8 mouse cellular contexts compared by ENCODE assay signal in genomic region chr11:58330276-58331148, GRCm38 (mm10). TPM values are rescaled to one million over a fixed set of nuclear protein-coding genes. Genes with fewer than 3 reads are reported as not detected.
A peak's percentile ranks its signal among the peaks of the same experiment; 100 is the strongest.
DNase-seq lines count a peak whose midpoint lies in the region; ATAC-seq lines count a peak whose summit lies in the region.

Gene Zfp672 (minus strand): TSS chr11:58330339.
Gene Sh3bp5l (plus strand): TSS chr11:58330724.

- H3K9ac ChIP-seq in embryonic facial prominence, embryonic 11.5 days (replicated peaks; ENCODE audit: low read length) = peak within 1 kb of the TSS; percentile 80
- H3K9ac ChIP-seq in limb, embryonic 11.5 days (ENCODE audit: low read length) = peak within 1 kb of the TSS; percentile 84
- H3K9ac ChIP-seq in midbrain, embryonic 14.5 days (replicated peaks; ENCODE audit: low read length) = peak within 1 kb of the TSS; percentile 86

- DNase-seq in urinary bladder, adult 18-20 months (ENCODE audit: low spot score in 2 of 2) = peak; percentile 71 to 84
- no peak for DNase-seq in urinary bladder, postnatal 10 days (ENCODE audit: low spot score)
- peak; percentile 96 for DNase-seq in embryonic facial prominence, embryonic 11.5 days (ENCODE audit: low spot score)
- DNase-seq in heart, adult 11 months = peak; percentile 99
- DNase-seq in kidney, adult 18-20 months = peak; percentile 94
- peak; percentile 91 for DNase-seq in limb, embryonic 11.5 days (ENCODE audit: low spot score)
- peak; percentile 96 for DNase-seq in midbrain, embryonic 14.5 days
- peak; percentile 76 to 80 for DNase-seq in spleen, adult 18-20 months

- H3K4me3 ChIP-seq in embryonic facial prominence, embryonic 11.5 days (ENCODE audit: low read depth, low read length) = peak within 1 kb of the TSS; percentile 72
- peak within 1 kb of the TSS; percentile 79 for H3K4me3 ChIP-seq in limb, embryonic 11.5 days (ENCODE audit: low read depth, low read length)
- peak within 1 kb of the TSS; percentile 91 for H3K4me3 ChIP-seq in midbrain, embryonic 14.5 days (replicated peaks; ENCODE audit: low read depth, low read length)

- peak within 1 kb of the TSS; percentile 66; the same call in 1 of the 2 replicates for H3K27ac ChIP-seq in embryonic facial prominence, embryonic 11.5 days (replicated peaks; ENCODE audit: low read depth, low read length)
- H3K27ac ChIP-seq in limb, embryonic 11.5 days (replicated peaks; ENCODE audit: low read depth, low read length) = no peak within 1 kb of the TSS
- H3K27ac ChIP-seq in midbrain, embryonic 14.5 days (replicated peaks; ENCODE audit: low read depth, low read length) = peak within 1 kb of the TSS; percentile 83

- WGBS in embryonic facial prominence, embryonic 11.5 days = under 1% methylated on average over 52 of the region's 52 CpGs
- WGBS in limb, embryonic 11.5 days = under 1% methylated on average over 52 of the region's 52 CpGs
- WGBS in midbrain, embryonic 14.5 days = under 1% methylated on average over 52 of the region's 52 CpGs

- ATAC-seq in embryonic facial prominence, embryonic 11.5 days (replicated peaks; ENCODE audit: insufficient number of reproducible peaks, low FRiP score, low TSS enrichment, low read depth) = peak; percentile 90
- ATAC-seq in limb, embryonic 11.5 days (ENCODE audit: insufficient number of reproducible peaks, low FRiP score, low TSS enrichment, low read depth) = peak; percentile 93
- peak; percentile 92 for ATAC-seq in midbrain, embryonic 14.5 days (ENCODE audit: low FRiP score, low TSS enrichment)

- H3K9me3 ChIP-seq in embryonic facial prominence, embryonic 11.5 days (replicated peaks; ENCODE audit: control insufficient read depth, low read length) = no peaks in the 10 kb centered on the region
- H3K9me3 ChIP-seq in limb, embryonic 11.5 days (ENCODE audit: control insufficient read depth, low read length) = no peaks in the 10 kb centered on the region
- no peaks in the 10 kb centered on the region for H3K9me3 ChIP-seq in midbrain, embryonic 14.5 days (ENCODE audit: control insufficient read depth, low read length)

- peak within 1 kb of the TSS; percentile 66 for H3K4me2 ChIP-seq in embryonic facial prominence, embryonic 11.5 days (ENCODE audit: low read depth, low read length)
- H3K4me2 ChIP-seq in limb, embryonic 11.5 days (ENCODE audit: low read depth, severe bottlenecking) = peak within 1 kb of the TSS; percentile 96
- peak within 1 kb of the TSS; percentile 95 for H3K4me2 ChIP-seq in midbrain, embryonic 14.5 days (ENCODE audit: low read length)

- no peaks in the 10 kb centered on the region for H3K4me1 ChIP-seq in embryonic facial prominence, embryonic 11.5 days (ENCODE audit: control insufficient read depth, insufficient read depth, low read length)
- H3K4me1 ChIP-seq in limb, embryonic 11.5 days (ENCODE audit: control insufficient read depth, insufficient read depth, low read length) = peaks cover 14% of the 10 kb centered on the region
- peaks cover 25% of the 10 kb centered on the region for H3K4me1 ChIP-seq in midbrain, embryonic 14.5 days (ENCODE audit: control insufficient read depth, insufficient read depth, low read length)

- no peaks in the 10 kb centered on the region for H3K27me3 ChIP-seq in embryonic facial prominence, embryonic 11.5 days (ENCODE audit: control insufficient read depth, insufficient read depth, low read length)
- H3K27me3 ChIP-seq in limb, embryonic 11.5 days (ENCODE audit: control insufficient read depth, insufficient read depth, low read length) = no peaks in the 10 kb centered on the region
- H3K27me3 ChIP-seq in midbrain, embryonic 14.5 days (ENCODE audit: control insufficient read depth, insufficient read depth, low read length) = no peaks in the 10 kb centered on the region

- H3K36me3 ChIP-seq in embryonic facial prominence, embryonic 11.5 days (replicated peaks; ENCODE audit: control insufficient read depth, insufficient read depth, low read depth, low read length) = no peaks in the 10 kb centered on the region; the same call in 1 of the 2 replicates
- no peaks in the 10 kb centered on the region for H3K36me3 ChIP-seq in limb, embryonic 11.5 days (ENCODE audit: control insufficient read depth, insufficient read depth, low read length)
- peaks cover 28% of the 10 kb centered on the region for H3K36me3 ChIP-seq in midbrain, embryonic 14.5 days (ENCODE audit: control insufficient read depth, insufficient read depth, low read length)

RNA-seq across cellular contexts. Expression of gene Zfp672, which starts in this region (rescaled TPM):
- polyA plus RNA-seq in embryonic facial prominence, embryonic 11.5 days (2014; fragmentation: Nextera tagmentation; extraction: Ambion mirVana) = 24.4 and 26.0 TPM in 2 replicates
- polyA plus RNA-seq in limb, embryonic 11.5 days (2014; fragmentation: Nextera tagmentation; extraction: Ambion mirVana) = 24.6 and 28.2 TPM in 2 replicates
- polyA plus RNA-seq in midbrain, embryonic 14.5 days (2014; fragmentation: Nextera tagmentation; extraction: Ambion mirVana) = 38.1 and 43.3 TPM in 2 replicates

RNA-seq across cellular contexts. Expression of gene Sh3bp5l, which starts in this region (rescaled TPM):
- 21.0 and 22.5 TPM in 2 replicates for polyA plus RNA-seq in embryonic facial prominence, embryonic 11.5 days (2014; fragmentation: Nextera tagmentation; extraction: Ambion mirVana)
- polyA plus RNA-seq in limb, embryonic 11.5 days (2014; fragmentation: Nextera tagmentation; extraction: Ambion mirVana) = 27.0 and 27.7 TPM in 2 replicates
- polyA plus RNA-seq in midbrain, embryonic 14.5 days (2014; fragmentation: Nextera tagmentation; extraction: Ambion mirVana) = 39.6 and 40.7 TPM in 2 replicates
